20 mouse cellular contexts compared by ENCODE assay signal in genomic region chr1:174771871-174772281, GRCm38 (mm10).
A peak's percentile ranks its signal among the peaks of the same experiment; 100 is the strongest.
DNase-seq lines count a peak whose midpoint lies in the region; ATAC-seq and TF ChIP-seq lines count a peak whose summit lies in the region.
"Had no signal": no experiment of that assay in that cellular context is flagged by ENCODE, and none has a peak within 500 bp of the region (broad histone marks: within the 10 kb centered on the region; RNA-seq: fewer than 3 reads in every experiment).

No protein-coding gene starts in this region.

- H3K4me1 ChIP-seq in lung, embryonic 14.5 days (ENCODE audit: insufficient read depth), result no peaks in the 10 kb centered on the region
- H3K4me1 ChIP-seq in lung, adult 2 months (ENCODE audit: control insufficient read depth, insufficient read depth, low read length), result no peaks in the 10 kb centered on the region
- H3K4me1 ChIP-seq in kidney, postnatal 0 days (replicated peaks; ENCODE audit: insufficient read depth, low read length), result no peaks in the 10 kb centered on the region
- no peaks in the 10 kb centered on the region for H3K4me1 ChIP-seq in thymus, adult 2 months (replicated peaks; ENCODE audit: control insufficient read depth, insufficient read depth, low read length)
- H3K4me1 ChIP-seq in heart, embryonic 12.5 days (replicated peaks), result no peaks in the 10 kb centered on the region
- H3K4me1 ChIP-seq: embryonic facial prominence, embryonic 12.5 days; heart, embryonic 10.5 days; hindbrain, embryonic 10.5 days; limb, embryonic 12.5 days; neural tube, embryonic 15.5 days; stomach, embryonic 15.5 days had no signal

- TF ChIP-seq CTCF in lung, embryonic 14.5 days (IDR thresholded peaks at IDR 0.05; ENCODE audit: low read depth), result no peak
- no peak for TF ChIP-seq CTCF in lung, adult 2 months (IDR thresholded peaks at IDR 0.05; ENCODE audit: insufficient read depth, low read length)
- TF ChIP-seq CTCF in kidney, postnatal 0 days (IDR thresholded peaks at IDR 0.05; ENCODE audit: low read depth), result no peak
- no peak for TF ChIP-seq CTCF in thymus, adult 2 months (IDR thresholded peaks at IDR 0.05; ENCODE audit: borderline replicate concordance, control insufficient read depth, extremely low read depth, insufficient read depth, low read length, poor library complexity)

- H3K36me3 ChIP-seq in lung, embryonic 14.5 days (ENCODE audit: insufficient read depth), result no peaks in the 10 kb centered on the region
- no peaks in the 10 kb centered on the region for H3K36me3 ChIP-seq in kidney, postnatal 0 days (ENCODE audit: insufficient read depth, low read length)
- no peaks in the 10 kb centered on the region for H3K36me3 ChIP-seq in thymus, adult 2 months (ENCODE audit: control insufficient read depth, insufficient read depth, low read length)
- H3K36me3 ChIP-seq in heart, embryonic 12.5 days, result no peaks in the 10 kb centered on the region
- H3K36me3 ChIP-seq: embryonic facial prominence, embryonic 12.5 days; heart, embryonic 10.5 days; hindbrain, embryonic 10.5 days; limb, embryonic 12.5 days; neural tube, embryonic 15.5 days; stomach, embryonic 15.5 days had no signal

- ATAC-seq in lung, embryonic 14.5 days (ENCODE audit: insufficient read depth), result no peak
- peak; percentile 77; the same call in 1 of the 2 replicates for ATAC-seq in kidney, postnatal 0 days (replicated peaks; ENCODE audit: low FRiP score, low read depth)
- ATAC-seq in heart, embryonic 12.5 days (ENCODE audit: insufficient number of reproducible peaks, low FRiP score), result no peak
- ATAC-seq: forebrain, embryonic 14.5 days; intestine, postnatal 0 days; Patski had no signal

- DNase-seq in lung, embryonic 14.5 days, result peak; percentile 7
- DNase-seq in lung, adult 2 months, result no peak
- peak; percentile 2 for DNase-seq in adrenal gland, postnatal 25 days
- peak; percentile 12 for DNase-seq in kidney, postnatal 0 days (ENCODE audit: low spot score)
- DNase-seq in lung, postnatal 36 days, result peak; percentile 56
- no peak for DNase-seq in thymus, adult 2 months
- DNase-seq: cerebellum, adult 9-10 months; right cerebral cortex, postnatal 4 days; thymus, postnatal 36 days had no signal

- WGBS in lung, embryonic 14.5 days, result 43% methylated on average over 4 of the region's 4 CpGs
- WGBS in lung, adult 2 months, result 39% methylated on average over 4 of the region's 4 CpGs
- WGBS in kidney, postnatal 0 days, result 46% methylated on average over 4 of the region's 4 CpGs
- 87% methylated on average over 4 of the region's 4 CpGs for WGBS in thymus, adult 2 months
- WGBS in heart, embryonic 12.5 days, result 77% methylated on average over 4 of the region's 4 CpGs

- no peak overlapping the region for H3K9ac ChIP-seq in lung, embryonic 14.5 days
- H3K9ac ChIP-seq in kidney, postnatal 0 days (ENCODE audit: low read depth, low read length), result no peak overlapping the region
- H3K9ac ChIP-seq in heart, embryonic 12.5 days, result no peak overlapping the region
- H3K9ac ChIP-seq: embryonic facial prominence, embryonic 12.5 days; limb, embryonic 12.5 days; neural tube, embryonic 15.5 days; stomach, embryonic 15.5 days had no signal

- TF ChIP-seq POLR2A in lung, adult 2 months (IDR thresholded peaks at IDR 0.05; ENCODE audit: borderline replicate concordance, extremely low read depth, low read depth, low read length), result no peak
- no peak for TF ChIP-seq POLR2A in thymus, adult 2 months (IDR thresholded peaks at IDR 0.05; ENCODE audit: control insufficient read depth, extremely low read depth, insufficient read depth, low read length, poor library complexity)

- no peak overlapping the region for H3K4me3 ChIP-seq in lung, embryonic 14.5 days (ENCODE audit: low read depth, low read length)
- no peak overlapping the region for H3K4me3 ChIP-seq in lung, adult 2 months (replicated peaks; ENCODE audit: extremely low read depth, low read depth, low read length)
- H3K4me3 ChIP-seq in kidney, postnatal 0 days (replicated peaks; ENCODE audit: low read depth, low read length), result no peak overlapping the region
- H3K4me3 ChIP-seq in thymus, adult 2 months (ENCODE audit: control insufficient read depth, insufficient read depth, low read length), result no peak overlapping the region
- no peak overlapping the region for H3K4me3 ChIP-seq in heart, embryonic 12.5 days
- H3K4me3 ChIP-seq: embryonic facial prominence, embryonic 12.5 days; heart, embryonic 10.5 days; hindbrain, embryonic 10.5 days; limb, embryonic 12.5 days; neural tube, embryonic 15.5 days; stomach, embryonic 15.5 days had no signal

- no peak overlapping the region for H3K4me2 ChIP-seq in lung, embryonic 14.5 days
- no peak overlapping the region for H3K4me2 ChIP-seq in kidney, postnatal 0 days (ENCODE audit: low read length)
- H3K4me2 ChIP-seq in heart, embryonic 12.5 days, result no peak overlapping the region
- H3K4me2 ChIP-seq: embryonic facial prominence, embryonic 12.5 days; limb, embryonic 12.5 days; neural tube, embryonic 15.5 days; stomach, embryonic 15.5 days had no signal

- H3K27me3 ChIP-seq in lung, embryonic 14.5 days (ENCODE audit: insufficient read depth, low read length), result no peaks in the 10 kb centered on the region
- no peaks in the 10 kb centered on the region for H3K27me3 ChIP-seq in kidney, postnatal 0 days (ENCODE audit: insufficient read depth, low read length)
- no peaks in the 10 kb centered on the region for H3K27me3 ChIP-seq in thymus, adult 2 months (ENCODE audit: control insufficient read depth, insufficient read depth, low read length)
- no peaks in the 10 kb centered on the region for H3K27me3 ChIP-seq in heart, embryonic 12.5 days (replicated peaks)
- H3K27me3 ChIP-seq: embryonic facial prominence, embryonic 12.5 days; limb, embryonic 12.5 days; neural tube, embryonic 15.5 days; Patski; stomach, embryonic 15.5 days had no signal

- H3K9me3 ChIP-seq in lung, embryonic 14.5 days (ENCODE audit: low read depth, low read length), result no peaks in the 10 kb centered on the region
- H3K9me3 ChIP-seq in kidney, postnatal 0 days (replicated peaks; ENCODE audit: low read length), result no peaks in the 10 kb centered on the region
- H3K9me3 ChIP-seq in heart, embryonic 12.5 days (replicated peaks), result no peaks in the 10 kb centered on the region
- H3K9me3 ChIP-seq: embryonic facial prominence, embryonic 12.5 days; heart, embryonic 10.5 days; hindbrain, embryonic 10.5 days; limb, embryonic 12.5 days; neural tube, embryonic 15.5 days; stomach, embryonic 15.5 days had no signal

- no peak overlapping the region for H3K27ac ChIP-seq in lung, embryonic 14.5 days (ENCODE audit: low read depth)
- no peak overlapping the region for H3K27ac ChIP-seq in kidney, postnatal 0 days
- H3K27ac ChIP-seq in thymus, adult 2 months (ENCODE audit: control insufficient read depth, insufficient read depth, low read length), result no peak overlapping the region
- no peak overlapping the region for H3K27ac ChIP-seq in heart, embryonic 12.5 days (ENCODE audit: poor library complexity, severe bottlenecking)
- H3K27ac ChIP-seq: embryonic facial prominence, embryonic 12.5 days; heart, embryonic 10.5 days; hindbrain, embryonic 10.5 days; limb, embryonic 12.5 days; macrophage; neural tube, embryonic 15.5 days; stomach, embryonic 15.5 days had no signal

Comparison
In these comparisons a context has a peak if more than half of its experiments do, and no peak if none do; other contexts are left out.
1. DNase-seq: peak in lung, embryonic 14.5 days (single experiment), adrenal gland, postnatal 25 days (single experiment), kidney, postnatal 0 days (single experiment) and lung, postnatal 36 days (single experiment); none in lung, adult 2 months (single experiment) and thymus, adult 2 months (single experiment).